Mouse (Mus musculus): Measurements from ENCODE around the gene Txndc11. TPM values are rescaled to one million over a fixed set of nuclear protein-coding genes. Genes with fewer than 3 reads are reported as not detected.

The Txndc11 gene
- total RNA-seq, 2 experiments from 2014 or later = 44.4 to 50.0 TPM

Small RNAs within 50 kb of the gene (microRNA-seq; reads per million reads assigned to microRNA genes)
- 19.7 reads per million, percentile 30 among the genes with 10 or more reads in this experiment for gene Gm23935

Other genes starting within 250 kb of the Txndc11 start
- 10 to 100 TPM; 30.7 to 31.1 TPM for gene Snn, start 73.7 kb downstream of the Txndc11 start, total RNA-seq (2021)
- gene Litaf, start 68.5 kb downstream of the Txndc11 start, total RNA-seq (2021) = 10 to 100 TPM; 62.0 to 67.0 TPM
- 100 to 1,000 TPM in 1 of 2 experiments, 10 to 100 TPM in 1; 94.4 to 117 TPM for gene Zc3h7a, start 41.7 kb upstream of the Txndc11 start, total RNA-seq (2021)
- 10 to 100 TPM; 85.4 to 89.7 TPM for gene Rsl1d1, start 68.7 kb upstream of the Txndc11 start, total RNA-seq (2021)
- 100 to 1,000 TPM; 102 to 117 TPM for gene Gspt1, start 119.7 kb upstream of the Txndc11 start, total RNA-seq (2021)
- not detected for gene Tnfrsf17, start 179.2 kb upstream of the Txndc11 start, total RNA-seq (2021)
- gene Snx29, start 188.3 kb upstream of the Txndc11 start, total RNA-seq (2021) = 10 to 100 TPM; 20.1 to 30.2 TPM